Mouse (Mus musculus) limb, embryonic 15.5 days (tissue): ENCODE data around the gene Col25a1. TPM values are rescaled to one million over a fixed set of nuclear protein-coding genes. Genes with fewer than 3 reads are reported as not detected.

ENCODE experiments used
- ATAC-seq: fragments of 200-750 bp; cut with Nextera tagmentation; 2 replicates; pipeline ENCODE4 v1.8.0; 2017; ENCODE audit warnings: low read depth, moderate TSS enrichment; ENCODE audit not compliant: insufficient number of reproducible peaks, low FRiP score, low TSS enrichment
- H3K27ac ChIP-seq: fragments of 300-500 bp; sonication (generic); 2 replicates; pipeline ENCODE4 v1.5.1; 2015; ENCODE audit warnings: moderate library complexity, mild to moderate bottlenecking, inconsistent platforms
- H3K27me3 ChIP-seq: fragments of 300-500 bp; sonication (generic); 2 replicates; pipeline ENCODE4 v1.6.1; 2015; ENCODE audit warnings: inconsistent platforms
- H3K36me3 ChIP-seq: fragments of 300-500 bp; sonication (generic); 2 replicates; pipeline ENCODE4 v1.6.1; 2015; ENCODE audit warnings: inconsistent platforms
- H3K4me1 ChIP-seq: fragments of 300-500 bp; sonication (generic); 2 replicates; pipeline ENCODE4 v1.6.1; 2015; ENCODE audit warnings: inconsistent platforms
- H3K4me2 ChIP-seq: fragments of 300-500 bp; sonication (generic); 2 replicates; pipeline ENCODE4 v1.6.1; 2015; ENCODE audit warnings: mild to moderate bottlenecking, inconsistent platforms
- H3K4me3 ChIP-seq: fragments of 300-500 bp; sonication (generic); 2 replicates; pipeline ENCODE4 v1.5.1; 2015; ENCODE audit warnings: mild to moderate bottlenecking, inconsistent platforms
- H3K9ac ChIP-seq: fragments of 300-500 bp; sonication (generic); 2 replicates; pipeline ENCODE4 v1.6.1; 2015; ENCODE audit warnings: inconsistent platforms
- H3K9me3 ChIP-seq: fragments of 300-500 bp; sonication (generic); 2 replicates; pipeline ENCODE4 v1.6.1; 2016; ENCODE audit warnings: inconsistent platforms
- WGBS: fragments of 180-500 bp; shearing (Covaris S2); methylation state at CpG from one replicate; pipeline ENCODE4 v1.1.7; 2015; 5-methylcytosine and 5-hydroxymethylcytosine counted together
- polyA plus RNA-seq: library from polyadenylated mRNA; unstranded; fragments of >200 nt; fragmentation: Nextera tagmentation; extraction: Ambion mirVana; gene quantifications from 2 replicates; pipeline ENCODE4 v1.2.1, GENCODE M21; 2015

Gene Col25a1
- polyA plus RNA-seq, 1 experiment from 2014 or later: 7.5 TPM

- Histone ChIP-seq H3K9me3 (no peaks in the 10 kb centered on the region), H3K4me1 (peaks cover 5% of the 10 kb centered on the region; the same call in 1 of the 2 replicates)
These were observed 169.2 kb downstream of the Col25a1 start for GRCm38 (mm10) chr3:130300530-130300929.

GRCm38 (mm10) chr3:130303597-130303996 lies 172.3 kb downstream of the Col25a1 start:
- Histone ChIP-seq H3K27ac (no peak overlapping the region), H3K4me1 (peaks cover 5% of the 10 kb centered on the region; the same call in 1 of the 2 replicates), H3K36me3 (no peaks in the 10 kb centered on the region), H3K4me3 (no peak overlapping the region), H3K27me3 (0 out of 2 replicates have a peak, but pooled peaks cover 7% of the 10 kb centered on the region), H3K4me2 (0 out of 2 replicates have a peak overlapping the region, but pooled peaks have one; percentile 7), H3K9ac (no peak overlapping the region), H3K9me3 (no peaks in the 10 kb centered on the region)
- WGBS: 18% methylated on average over 12 of the region's 12 CpGs
- no peak for ATAC-seq

More at GRCm38 (mm10) chr3:130300530-130300929, 169.2 kb downstream of the Col25a1 start:
- Histone ChIP-seq H3K27ac (no peak overlapping the region), H3K27me3 (0 out of 2 replicates have a peak, but pooled peaks cover 3% of the 10 kb centered on the region), H3K4me2 (no peak overlapping the region), H3K36me3 (no peaks in the 10 kb centered on the region), H3K9ac (no peak overlapping the region), H3K4me3 (no peak overlapping the region)
- WGBS: 62% methylated on average over 3 of the region's 3 CpGs
- ATAC-seq: no peak

- no peak for ATAC-seq
- no peaks in the 10 kb centered on the region for H3K9me3 ChIP-seq
- WGBS: 76% methylated on average over 9 of the region's 9 CpGs
- H3K9ac ChIP-seq: no peak overlapping the region
- H3K4me3 ChIP-seq: no peak overlapping the region
- H3K27me3 ChIP-seq: 0 out of 2 replicates have a peak, but pooled peaks cover 7% of the 10 kb centered on the region
- no peaks in the 10 kb centered on the region for H3K36me3 ChIP-seq
- no peak overlapping the region for H3K4me2 ChIP-seq
- H3K27ac ChIP-seq: no peak overlapping the region
- peaks cover 5% of the 10 kb centered on the region; the same call in 1 of the 2 replicates for H3K4me1 ChIP-seq
These were observed 173.5 kb downstream of the Col25a1 start for GRCm38 (mm10) chr3:130304827-130305226.

- no peaks in the 10 kb centered on the region for H3K9me3 ChIP-seq
- no peak overlapping the region for H3K27ac ChIP-seq
- peaks cover 5% of the 10 kb centered on the region; the same call in 1 of the 2 replicates for H3K4me1 ChIP-seq
- H3K9ac ChIP-seq: no peak overlapping the region
- no peaks in the 10 kb centered on the region for H3K36me3 ChIP-seq
- WGBS: 81% methylated on average over 9 of the region's 9 CpGs
- no peak for ATAC-seq
- no peak overlapping the region for H3K4me2 ChIP-seq
- 0 out of 2 replicates have a peak, but pooled peaks cover 7% of the 10 kb centered on the region for H3K27me3 ChIP-seq
- no peak overlapping the region for H3K4me3 ChIP-seq
These were observed 174.4 kb downstream of the Col25a1 start for GRCm38 (mm10) chr3:130305686-130306085.

GRCm38 (mm10) chr3:130309277-130309676 lies 178.0 kb downstream of the Col25a1 start:
- ATAC-seq: no peak
- Histone ChIP-seq H3K4me2 (no peak overlapping the region), H3K27me3 (0 out of 2 replicates have a peak, but pooled peaks cover 7% of the 10 kb centered on the region), H3K4me1 (no peaks in the 10 kb centered on the region), H3K9me3 (no peaks in the 10 kb centered on the region), H3K9ac (no peak overlapping the region), H3K27ac (no peak overlapping the region), H3K36me3 (no peaks in the 10 kb centered on the region), H3K4me3 (no peak overlapping the region)
- WGBS: 60% methylated on average over 4 of the region's 4 CpGs

GRCm38 (mm10) chr3:130310694-130311305 lies 179.5 kb downstream of the Col25a1 start:
- Histone ChIP-seq H3K9ac (no peak overlapping the region), H3K4me2 (no peak overlapping the region), H3K4me3 (no peak overlapping the region), H3K27me3 (0 out of 2 replicates have a peak, but pooled peaks cover 4% of the 10 kb centered on the region), H3K9me3 (no peaks in the 10 kb centered on the region), H3K27ac (no peak overlapping the region), H3K36me3 (no peaks in the 10 kb centered on the region), H3K4me1 (0 out of 2 replicates have a peak, but pooled peaks cover 4% of the 10 kb centered on the region)
- ATAC-seq: no peak
- WGBS: 48% methylated on average over 14 of the region's 14 CpGs

GRCm38 (mm10) chr3:130313246-130313645 lies 181.9 kb downstream of the Col25a1 start:
- Histone ChIP-seq H3K9me3 (no peaks in the 10 kb centered on the region), H3K27ac (no peak overlapping the region), H3K4me3 (no peak overlapping the region), H3K4me2 (no peak overlapping the region), H3K4me1 (0 out of 2 replicates have a peak, but pooled peaks cover 7% of the 10 kb centered on the region), H3K27me3 (no peaks in the 10 kb centered on the region), H3K9ac (no peak overlapping the region), H3K36me3 (no peaks in the 10 kb centered on the region)
- WGBS: 61% methylated on average over 6 of the region's 6 CpGs
- no peak for ATAC-seq

GRCm38 (mm10) chr3:130327039-130328015 lies 196.0 kb downstream of the Col25a1 start:
- H3K4me3 ChIP-seq: no peak overlapping the region
- no peaks in the 10 kb centered on the region for H3K9me3 ChIP-seq
- no peak overlapping the region for H3K9ac ChIP-seq
- no peaks in the 10 kb centered on the region for H3K36me3 ChIP-seq
- no peaks in the 10 kb centered on the region for H3K4me1 ChIP-seq
- H3K4me2 ChIP-seq: no peak overlapping the region
- H3K27ac ChIP-seq: no peak overlapping the region
- 64% methylated on average over 13 of the region's 13 CpGs for WGBS
- no peak for ATAC-seq
- H3K27me3 ChIP-seq: no peaks in the 10 kb centered on the region

- Histone ChIP-seq H3K4me3 (no peak overlapping the region), H3K36me3 (no peaks in the 10 kb centered on the region), H3K9ac (no peak overlapping the region), H3K27me3 (no peaks in the 10 kb centered on the region), H3K4me2 (no peak overlapping the region), H3K27ac (no peak overlapping the region), H3K4me1 (no peaks in the 10 kb centered on the region), H3K9me3 (no peaks in the 10 kb centered on the region)
- no peak for ATAC-seq
- 82% methylated on average over 9 of the region's 9 CpGs for WGBS
These were observed 197.6 kb downstream of the Col25a1 start for GRCm38 (mm10) chr3:130328909-130329308.

- H3K36me3 ChIP-seq: no peaks in the 10 kb centered on the region
- no peak overlapping the region for H3K9ac ChIP-seq
- H3K27ac ChIP-seq: no peak overlapping the region
- WGBS: 93% methylated on average over 9 of the region's 9 CpGs
- ATAC-seq: no peak
- no peak overlapping the region for H3K4me2 ChIP-seq
- no peaks in the 10 kb centered on the region for H3K9me3 ChIP-seq
- H3K4me3 ChIP-seq: no peak overlapping the region
- H3K27me3 ChIP-seq: no peaks in the 10 kb centered on the region
- no peaks in the 10 kb centered on the region for H3K4me1 ChIP-seq
These were observed 198.7 kb downstream of the Col25a1 start for GRCm38 (mm10) chr3:130329833-130330555.

- Histone ChIP-seq H3K36me3 (no peaks in the 10 kb centered on the region), H3K4me1 (no peaks in the 10 kb centered on the region), H3K9me3 (no peaks in the 10 kb centered on the region), H3K27me3 (no peaks in the 10 kb centered on the region), H3K4me2 (no peak overlapping the region), H3K27ac (no peak overlapping the region), H3K4me3 (no peak overlapping the region), H3K9ac (no peak overlapping the region)
- ATAC-seq: no peak
- WGBS: 87% methylated on average over 3 of the region's 3 CpGs
These were observed 199.3 kb downstream of the Col25a1 start for GRCm38 (mm10) chr3:130330556-130330950.
